Mouse (Mus musculus): ENCODE measurements around the gene Ankrd34c. TPM values are rescaled to one million over a fixed set of nuclear protein-coding genes. Genes with fewer than 3 reads are reported as not detected.

Ankrd34c gene
- 0.04 TPM in 1 of 2 replicates, not detected in the other for polyA plus RNA-seq (2015; fragmentation: Nextera tagmentation; extraction: Ambion mirVana)

GRCm38 (mm10) chr9:89738295-89738694 lies at the start of gene Ankrd34c:
TSS of gene Ankrd34c (minus strand) at chr9:89738475.
- H3K4me2 ChIP-seq (replicated peaks) = no peak within 1 kb of the TSS
- H3K4me3 ChIP-seq (replicated peaks) = no peak within 1 kb of the TSS
- H3K9ac ChIP-seq = no peak within 1 kb of the TSS
- 2% methylated on average over 8 of the region's 8 CpGs for WGBS
- H3K27me3 ChIP-seq = peaks cover 20% of the 10 kb centered on the region
- H3K4me1 ChIP-seq = no peaks in the 10 kb centered on the region
- H3K27ac ChIP-seq (replicated peaks) = no peak within 1 kb of the TSS
- no peak for ATAC-seq (ENCODE audit: insufficient number of reproducible peaks, low FRiP score, low TSS enrichment, low read depth)
- no peaks in the 10 kb centered on the region for H3K9me3 ChIP-seq (replicated peaks)
- no peaks in the 10 kb centered on the region for H3K36me3 ChIP-seq

- WGBS = 58% methylated on average over 4 of the region's 4 CpGs
- H3K36me3 ChIP-seq = no peaks in the 10 kb centered on the region
- no peak overlapping the region for H3K4me3 ChIP-seq (replicated peaks)
Observed at GRCm38 (mm10) chr9:89787532-89787931, 49.3 kb upstream of the Ankrd34c start.

GRCm38 (mm10) chr9:89781395-89781927 lies 43.2 kb upstream of the Ankrd34c start:
- Histone ChIP-seq H3K4me1 (no peaks in the 10 kb centered on the region), H3K9ac (no peak overlapping the region), H3K4me2 (replicated peaks) (no peak overlapping the region), H3K27ac (replicated peaks) (no peak overlapping the region), H3K4me3 (replicated peaks) (no peak overlapping the region), H3K9me3 (replicated peaks) (no peaks in the 10 kb centered on the region), H3K27me3 (no peaks in the 10 kb centered on the region), H3K36me3 (no peaks in the 10 kb centered on the region)
- ATAC-seq (ENCODE audit: insufficient number of reproducible peaks, low FRiP score, low TSS enrichment, low read depth) = no peak

More at GRCm38 (mm10) chr9:89787532-89787931, 49.3 kb upstream of the Ankrd34c start:
- H3K9me3 ChIP-seq (replicated peaks) = no peaks in the 10 kb centered on the region
- no peak overlapping the region for H3K27ac ChIP-seq (replicated peaks)
- no peaks in the 10 kb centered on the region for H3K27me3 ChIP-seq
- ATAC-seq (ENCODE audit: insufficient number of reproducible peaks, low FRiP score, low TSS enrichment, low read depth) = no peak
- H3K9ac ChIP-seq = no peak overlapping the region
- H3K4me1 ChIP-seq = no peaks in the 10 kb centered on the region
- no peak overlapping the region for H3K4me2 ChIP-seq (replicated peaks)

GRCm38 (mm10) chr9:89779237-89779636 lies 41.0 kb upstream of the Ankrd34c start:
- Histone ChIP-seq H3K9me3 (replicated peaks) (no peaks in the 10 kb centered on the region), H3K4me3 (replicated peaks) (no peak overlapping the region), H3K36me3 (no peaks in the 10 kb centered on the region), H3K27me3 (no peaks in the 10 kb centered on the region), H3K9ac (no peak overlapping the region), H3K4me2 (replicated peaks) (no peak overlapping the region), H3K4me1 (no peaks in the 10 kb centered on the region), H3K27ac (replicated peaks) (no peak overlapping the region)
- 93% methylated on average over 1 of the region's 1 CpGs for WGBS
- ATAC-seq (ENCODE audit: insufficient number of reproducible peaks, low FRiP score, low TSS enrichment, low read depth) = no peak

GRCm38 (mm10) chr9:89771153-89771552 lies 32.9 kb upstream of the Ankrd34c start:
- ATAC-seq (ENCODE audit: insufficient number of reproducible peaks, low FRiP score, low TSS enrichment, low read depth) = no peak
- Histone ChIP-seq H3K36me3 (no peaks in the 10 kb centered on the region), H3K4me3 (replicated peaks) (no peak overlapping the region), H3K9me3 (replicated peaks) (no peaks in the 10 kb centered on the region), H3K4me2 (replicated peaks) (no peak overlapping the region), H3K4me1 (peaks cover 5% of the 10 kb centered on the region; the same call in 1 of the 2 replicates), H3K9ac (no peak overlapping the region), H3K27me3 (no peaks in the 10 kb centered on the region), H3K27ac (replicated peaks) (no peak overlapping the region)
- 26% methylated on average over 1 of the region's 1 CpGs for WGBS

- no peak overlapping the region for H3K4me3 ChIP-seq (replicated peaks)
- ATAC-seq (ENCODE audit: insufficient number of reproducible peaks, low FRiP score, low TSS enrichment, low read depth) = no peak
- WGBS = 49% methylated on average over 1 of the region's 1 CpGs
- H3K9me3 ChIP-seq (replicated peaks) = no peaks in the 10 kb centered on the region
- H3K27ac ChIP-seq (replicated peaks) = no peak overlapping the region
- H3K27me3 ChIP-seq = no peaks in the 10 kb centered on the region
- no peak overlapping the region for H3K9ac ChIP-seq
- H3K4me1 ChIP-seq = no peaks in the 10 kb centered on the region
- no peak overlapping the region for H3K4me2 ChIP-seq (replicated peaks)
- no peaks in the 10 kb centered on the region for H3K36me3 ChIP-seq
Observed at GRCm38 (mm10) chr9:89762017-89762416, 23.7 kb upstream of the Ankrd34c start.

- no peak overlapping the region for H3K4me2 ChIP-seq (replicated peaks)
- H3K4me3 ChIP-seq (replicated peaks) = no peak overlapping the region
- H3K36me3 ChIP-seq = no peaks in the 10 kb centered on the region
- H3K9me3 ChIP-seq (replicated peaks) = no peaks in the 10 kb centered on the region
- 94% methylated on average over 1 of the region's 1 CpGs for WGBS
- H3K27me3 ChIP-seq = no peaks in the 10 kb centered on the region
- no peaks in the 10 kb centered on the region for H3K4me1 ChIP-seq
- no peak for ATAC-seq (ENCODE audit: insufficient number of reproducible peaks, low FRiP score, low TSS enrichment, low read depth)
- no peak overlapping the region for H3K27ac ChIP-seq (replicated peaks)
- no peak overlapping the region for H3K9ac ChIP-seq
Observed at GRCm38 (mm10) chr9:89758569-89758968, 20.3 kb upstream of the Ankrd34c start.

- Histone ChIP-seq H3K4me1 (no peaks in the 10 kb centered on the region), H3K4me3 (replicated peaks) (no peak overlapping the region), H3K36me3 (no peaks in the 10 kb centered on the region), H3K9me3 (replicated peaks) (no peaks in the 10 kb centered on the region), H3K9ac (no peak overlapping the region), H3K27ac (replicated peaks) (no peak overlapping the region), H3K27me3 (no peaks in the 10 kb centered on the region), H3K4me2 (replicated peaks) (no peak overlapping the region)
- WGBS = 79% methylated on average over 1 of the region's 1 CpGs
- no peak for ATAC-seq (ENCODE audit: insufficient number of reproducible peaks, low FRiP score, low TSS enrichment, low read depth)
Observed at GRCm38 (mm10) chr9:89758139-89758538, 19.9 kb upstream of the Ankrd34c start.

GRCm38 (mm10) chr9:89757571-89757970 lies 19.3 kb upstream of the Ankrd34c start:
- H3K36me3 ChIP-seq = no peaks in the 10 kb centered on the region
- H3K4me2 ChIP-seq (replicated peaks) = no peak overlapping the region
- H3K9me3 ChIP-seq (replicated peaks) = no peaks in the 10 kb centered on the region
- H3K4me3 ChIP-seq (replicated peaks) = no peak overlapping the region
- ATAC-seq (ENCODE audit: insufficient number of reproducible peaks, low FRiP score, low TSS enrichment, low read depth) = no peak
- no peaks in the 10 kb centered on the region for H3K4me1 ChIP-seq
- no peak overlapping the region for H3K27ac ChIP-seq (replicated peaks)
- WGBS = 33% methylated on average over 4 of the region's 4 CpGs
- H3K9ac ChIP-seq = no peak overlapping the region
- no peaks in the 10 kb centered on the region for H3K27me3 ChIP-seq

- Histone ChIP-seq H3K4me1 (no peaks in the 10 kb centered on the region), H3K27me3 (peaks cover 20% of the 10 kb centered on the region), H3K4me2 (replicated peaks) (no peak overlapping the region), H3K36me3 (no peaks in the 10 kb centered on the region), H3K9ac (no peak overlapping the region), H3K27ac (replicated peaks) (no peak overlapping the region), H3K9me3 (replicated peaks) (no peaks in the 10 kb centered on the region), H3K4me3 (replicated peaks) (no peak overlapping the region)
- no peak for ATAC-seq (ENCODE audit: insufficient number of reproducible peaks, low FRiP score, low TSS enrichment, low read depth)
Observed at GRCm38 (mm10) chr9:89740041-89740440, 1.8 kb upstream of the Ankrd34c start.

GRCm38 (mm10) chr9:89737888-89738287 lies 387 bp downstream of the Ankrd34c start:
- 7% methylated on average over 6 of the region's 6 CpGs for WGBS
- H3K27ac ChIP-seq (replicated peaks) = no peak overlapping the region
- peaks cover 20% of the 10 kb centered on the region for H3K27me3 ChIP-seq
- no peak for ATAC-seq (ENCODE audit: insufficient number of reproducible peaks, low FRiP score, low TSS enrichment, low read depth)
- no peaks in the 10 kb centered on the region for H3K4me1 ChIP-seq
- no peak overlapping the region for H3K4me3 ChIP-seq (replicated peaks)
- no peak overlapping the region for H3K4me2 ChIP-seq (replicated peaks)
- no peaks in the 10 kb centered on the region for H3K36me3 ChIP-seq
- H3K9ac ChIP-seq = no peak overlapping the region
- no peaks in the 10 kb centered on the region for H3K9me3 ChIP-seq (replicated peaks)

- Histone ChIP-seq H3K27me3 (peaks cover 20% of the 10 kb centered on the region), H3K4me1 (no peaks in the 10 kb centered on the region), H3K4me3 (replicated peaks) (no peak overlapping the region), H3K4me2 (replicated peaks) (no peak overlapping the region), H3K9me3 (replicated peaks) (no peaks in the 10 kb centered on the region), H3K27ac (replicated peaks) (no peak overlapping the region), H3K36me3 (no peaks in the 10 kb centered on the region), H3K9ac (no peak overlapping the region)
- no peak for ATAC-seq (ENCODE audit: insufficient number of reproducible peaks, low FRiP score, low TSS enrichment, low read depth)
- WGBS = 7% methylated on average over 20 of the region's 20 CpGs
Observed at GRCm38 (mm10) chr9:89736932-89737705, 1.2 kb downstream of the Ankrd34c start.
